In genomic region chr5:142400981-142401640, GRCm38 (mm10) we compare ENCODE assay signal across 8 mouse cellular contexts. TPM values are rescaled to one million over a fixed set of nuclear protein-coding genes. Genes with fewer than 3 reads are reported as not detected.
DNase-seq lines count a peak whose midpoint lies in the region; ATAC-seq and TF ChIP-seq lines count a peak whose summit lies in the region.

Foxk1 (plus strand) TSS chr5:142401497.

- WGBS in forebrain, postnatal 0 days, result under 1% methylated on average over 57 of the region's 60 CpGs
- WGBS in neural tube, embryonic 14.5 days, result under 1% methylated on average over 33 of the region's 60 CpGs

- intact Hi-C loops in heart, postnatal 36 days (cut with DNase I), result loop anchor here (1.0 kb wide), 1 partner anchor 34 kb away; no protein-coding TSS in a partner anchor

- TF ChIP-seq POLR2A in MEL (IDR thresholded peaks at IDR 0.05; ENCODE audit: control insufficient read depth in 1 of 2, insufficient read depth in 1 of 2, low read depth in 1 of 2, low read length in 2 of 2, poor library complexity in 1 of 2), result peak; percentile 69 to 73; a peak in 3 of 4 replicates

- no peaks in the 10 kb centered on the region for H3K27me3 ChIP-seq in MEL (ENCODE audit: control insufficient read depth in 1 of 2, insufficient read depth in 2 of 2, low read length in 2 of 2)
- no peaks in the 10 kb centered on the region for H3K27me3 ChIP-seq in forebrain, postnatal 0 days (ENCODE audit: insufficient read depth, low read length)
- no peaks in the 10 kb centered on the region for H3K27me3 ChIP-seq in neural tube, embryonic 14.5 days (ENCODE audit: control insufficient read depth, insufficient read depth, low read length)

- H3K9ac ChIP-seq in MEL (ENCODE audit: control insufficient read depth, low read depth, low read length, poor library complexity, severe bottlenecking), result peak within 1 kb of the TSS; percentile 97
- peak within 1 kb of the TSS; percentile 90 for H3K9ac ChIP-seq in forebrain, postnatal 0 days
- peak within 1 kb of the TSS; percentile 95 for H3K9ac ChIP-seq in neural tube, embryonic 14.5 days (replicated peaks; ENCODE audit: low read depth, low read length)

- ATAC-seq in forebrain, postnatal 0 days, result peak; percentile 94
- ATAC-seq in neural tube, embryonic 14.5 days (ENCODE audit: low read depth), result peak; percentile 93

- H3K9me3 ChIP-seq in MEL (replicated peaks; ENCODE audit: insufficient read depth, low read length), result no peaks in the 10 kb centered on the region
- H3K9me3 ChIP-seq in forebrain, postnatal 0 days (ENCODE audit: low read length), result no peaks in the 10 kb centered on the region
- no peaks in the 10 kb centered on the region for H3K9me3 ChIP-seq in neural tube, embryonic 14.5 days (ENCODE audit: control insufficient read depth, low read length)

- H3K79me2 ChIP-seq in MEL (ENCODE audit: control insufficient read depth, insufficient read depth, low read length, poor library complexity), result peaks cover 31% of the 10 kb centered on the region

- TF ChIP-seq CTCF in MEL (IDR thresholded peaks at IDR 0.05 in 2 of 3, conservative IDR thresholded peaks at IDR 0.05 in 1 of 3; ENCODE audit: control insufficient read depth in 1 of 3, insufficient read depth in 1 of 3, low read depth in 2 of 3, low read length in 3 of 3, poor library complexity in 1 of 3, severe bottlenecking in 1 of 3), result no peak
- TF ChIP-seq CTCF in forebrain, postnatal 0 days (IDR thresholded peaks at IDR 0.05; ENCODE audit: low read depth), result no peak

- H3K4me2 ChIP-seq in forebrain, postnatal 0 days (ENCODE audit: low read depth), result peak within 1 kb of the TSS; percentile 90
- H3K4me2 ChIP-seq in neural tube, embryonic 14.5 days (ENCODE audit: low read depth, low read length), result peak within 1 kb of the TSS; percentile 82

- H3K4me3 ChIP-seq in MEL (ENCODE audit: control insufficient read depth in 1 of 2, insufficient read depth in 1 of 2, low read depth in 2 of 2, low read length in 2 of 2), result peak within 1 kb of the TSS; percentile 78 to 88
- H3K4me3 ChIP-seq in forebrain, postnatal 0 days (ENCODE audit: low read depth, low read length), result peak within 1 kb of the TSS; percentile 99
- H3K4me3 ChIP-seq in neural tube, embryonic 14.5 days (ENCODE audit: low read depth, low read length), result peak within 1 kb of the TSS; percentile 99

- peaks cover 0 to 20% of the 10 kb centered on the region in 2 experiments; a peak in 3 of 4 replicates for H3K4me1 ChIP-seq in MEL (ENCODE audit: control insufficient read depth in 1 of 2, insufficient read depth in 2 of 2, low read length in 2 of 2)
- peaks cover 32% of the 10 kb centered on the region for H3K4me1 ChIP-seq in forebrain, postnatal 0 days (ENCODE audit: insufficient read depth)
- H3K4me1 ChIP-seq in neural tube, embryonic 14.5 days (ENCODE audit: control insufficient read depth, insufficient read depth, low read length), result peaks cover 33% of the 10 kb centered on the region

- peak; percentile 87 for DNase-seq in MEL (ENCODE audit: low read depth, low spot score)
- peak; percentile 86 to 98 for DNase-seq in cerebellum, adult 18-20 months
- DNase-seq in forebrain, postnatal 0 days, result peak; percentile 97
- peak; percentile 98 to 99 for DNase-seq in heart, postnatal 36 days
- peak; percentile 93 to 97 for DNase-seq in layer of hippocampus, adult 18-20 months (ENCODE audit: low spot score in 2 of 2)
- peak; percentile 90 to 91 for DNase-seq in lung, adult 18-20 months
- DNase-seq in testis, postnatal 10 days (ENCODE audit: low spot score), result peak; percentile 98

- peaks cover 0 to 7% of the 10 kb centered on the region in 2 experiments; a peak in 1 of 4 replicates for H3K36me3 ChIP-seq in MEL (ENCODE audit: control insufficient read depth in 1 of 2, insufficient read depth in 2 of 2, low read length in 2 of 2)
- H3K36me3 ChIP-seq in forebrain, postnatal 0 days (ENCODE audit: insufficient read depth), result no peaks in the 10 kb centered on the region; the same call in 1 of the 2 replicates
- H3K36me3 ChIP-seq in neural tube, embryonic 14.5 days (ENCODE audit: control insufficient read depth, insufficient read depth, low read length), result no peaks in the 10 kb centered on the region

- H3K27ac ChIP-seq in MEL (ENCODE audit: control insufficient read depth, low read depth, low read length), result peak within 1 kb of the TSS; percentile 29
- peak within 1 kb of the TSS; percentile 85 for H3K27ac ChIP-seq in forebrain, postnatal 0 days (ENCODE audit: low read depth, low read length)
- H3K27ac ChIP-seq in neural tube, embryonic 14.5 days (ENCODE audit: low read depth, low read length), result peak within 1 kb of the TSS; percentile 81

- no peak for TF ChIP-seq RAD21 in MEL (IDR thresholded peaks at IDR 0.05; ENCODE audit: low read depth, low read length)

- TF ChIP-seq EP300 in MEL (IDR thresholded peaks at IDR 0.05; ENCODE audit: low read depth in 1 of 2, low read length in 2 of 2), result no peak

TF ChIP-seq in MEL, 35 proteins besides CTCF, POLR2A, EP300 and RAD21:
- TF ChIP-seq GATA1 (IDR thresholded peaks at IDR 0.05; ENCODE audit: low read depth, low read length) (no peak), SMC3 (IDR thresholded peaks at IDR 0.05; ENCODE audit: low read depth, low read length) (no peak), ZNF384 (IDR thresholded peaks at IDR 0.05; ENCODE audit: low read depth, low read length) (peak; percentile 76), ETS1 (IDR thresholded peaks at IDR 0.05; ENCODE audit: low read depth, low read length) (no peak), HCFC1 (IDR thresholded peaks at IDR 0.05; ENCODE audit: low read depth, low read length) (peak; percentile 76), SIN3A (IDR thresholded peaks at IDR 0.05; ENCODE audit: low read length) (peak; percentile 87), NELFE (IDR thresholded peaks at IDR 0.05; ENCODE audit: low read depth, low read length) (peak; percentile 77), E2F4 (IDR thresholded peaks at IDR 0.05; ENCODE audit: borderline replicate concordance, low read depth, low read length) (no peak), MAZ (IDR thresholded peaks at IDR 0.05; ENCODE audit: low read depth, low read length) (peak; percentile 75; the same call in 1 of the 2 replicates), POLR2AphosphoS5 (IDR thresholded peaks at IDR 0.05; ENCODE audit: borderline replicate concordance, low read depth, low read length) (no peak), CHD2 (IDR thresholded peaks at IDR 0.05; ENCODE audit: low read length) (no peak), NRF1 (IDR thresholded peaks at IDR 0.05; ENCODE audit: insufficient read depth, low read depth, low read length, poor library complexity, severe bottlenecking) (peak; percentile 77), MYC (IDR thresholded peaks at IDR 0.05; ENCODE audit: low read depth, low read length) (peak; percentile 96), UBTF (IDR thresholded peaks at IDR 0.05; ENCODE audit: borderline replicate concordance, insufficient read depth, low read depth, low read length) (no peak), POLR2AphosphoS2 (IDR thresholded peaks at IDR 0.05; ENCODE audit: low read length) (0 out of 2 replicates have a peak, but pooled peaks have one; percentile 31), TBP (IDR thresholded peaks at IDR 0.05; ENCODE audit: low read depth, low read length) (peak; percentile 42; the same call in 1 of the 2 replicates), BHLHE40 (IDR thresholded peaks at IDR 0.05; ENCODE audit: borderline replicate concordance, low read depth, low read length) (peak; percentile 30; the same call in 1 of the 2 replicates), TCF12 (IDR thresholded peaks at IDR 0.05; ENCODE audit: low read depth, low read length) (peak; percentile 36; the same call in 1 of the 2 replicates), JUND (IDR thresholded peaks at IDR 0.05; ENCODE audit: low read depth, low read length) (no peak), USF1 (IDR thresholded peaks at IDR 0.05; ENCODE audit: low read depth, low read length) (peak; percentile 37; the same call in 1 of the 2 replicates), MAX (IDR thresholded peaks at IDR 0.05; ENCODE audit: low read length) (peak; percentile 84), MXI1 (IDR thresholded peaks at IDR 0.05; ENCODE audit: low read depth, low read length) (peak; percentile 96), CHD1 (IDR thresholded peaks at IDR 0.05; ENCODE audit: low read depth, low read length) (peak; percentile 85; the same call in 1 of the 2 replicates), KAT2A (conservative IDR thresholded peaks at IDR 0.05; ENCODE audit: low read depth, low read length) (no peak; the same call in 1 of the 2 replicates), MAFK (IDR thresholded peaks at IDR 0.05; ENCODE audit: borderline replicate concordance, low read depth, low read length) (no peak)
TF ChIP-seq in MEL: peak in this region for 15.

RNA-seq across cellular contexts. Expression of gene Foxk1, which starts in this region (rescaled TPM):
- 8.2 and 9.1 TPM in 2 replicates for total RNA-seq in MEL (2012; rRNA removed)
- polyA plus RNA-seq in MEL (2012; ENCODE audit: insufficient read depth in 1 of 2, insufficient read length in 2 of 2, low read depth in 1 of 2, low replicate concordance in 2 of 2, missing spikeins in 1 of 2), result 10 to 100 TPM in 1 of 2 experiments, not detected in 1; 20.2 TPM
- total RNA-seq in forebrain, postnatal 0 days (2014; rRNA removed), result 13.8 and 19.0 TPM in 2 replicates
- polyA plus RNA-seq in forebrain, postnatal 0 days (2015; fragmentation: Nextera tagmentation; extraction: Ambion mirVana), result 3.2 and 5.0 TPM in 2 replicates
- 10 to 100 TPM; 15.7 to 15.8 TPM for total RNA-seq in heart, postnatal 36 days (2021)
- 10 to 100 TPM; 51.1 to 55.3 TPM for total RNA-seq in layer of hippocampus, adult 18-20 months (2021)
- polyA plus RNA-seq in neural tube, embryonic 14.5 days (2014; fragmentation: Nextera tagmentation; extraction: Ambion mirVana), result 4.3 and 6.2 TPM in 2 replicates

Comparison
In these comparisons a context has a peak if more than half of its experiments do, and no peak if none do; other contexts are left out.
1. Peak in every context shown above with its lines: DNase-seq, ATAC-seq, H3K4me3 ChIP-seq and H3K27ac ChIP-seq.
2. H3K27ac ChIP-seq: peak in every context shown above with its lines; median percentile 85 in forebrain, postnatal 0 days; 81 in neural tube, embryonic 14.5 days; 29 in MEL.